Mouse (Mus musculus) C2C12 (cell line): ENCODE results near the gene Fam83d. TPM values are rescaled to one million over a fixed set of nuclear protein-coding genes. Genes with fewer than 3 reads are reported as not detected.

Experiments used
- H3K27me3 ChIP-seq: one replicate; pipeline ENCODE4 v1.6.1; 2011; ENCODE audit not compliant: control insufficient read depth, insufficient read depth, insufficient read length
- H3K36me3 ChIP-seq: one replicate; pipeline ENCODE4 v1.6.1; 2011; ENCODE audit not compliant: control insufficient read depth, insufficient read depth
- H3K4me3 ChIP-seq: one replicate; pipeline ENCODE4 v1.5.1; 2011; ENCODE audit warnings: mild to moderate bottlenecking, control low read depth; ENCODE audit not compliant: poor library complexity, insufficient read depth, severe bottlenecking
- H3K79me2 ChIP-seq: one replicate; pipeline ENCODE4 v1.6.1; 2011; ENCODE audit not compliant: control insufficient read depth, insufficient read depth
- H3K79me3 ChIP-seq: one replicate; pipeline ENCODE4 v1.6.1; 2011; ENCODE audit warnings: low read depth, control low read depth
- H3ac ChIP-seq: one replicate; pipeline ENCODE3; 2011; ENCODE audit warnings: low read depth; ENCODE audit not compliant: control insufficient read depth, insufficient read length
- CEBPB ChIP-seq: IDR thresholded peaks from one replicate; pipeline ENCODE4 v1.6.1; 2011; ENCODE audit warnings: low read depth, mild to moderate bottlenecking, control low read depth, moderate library complexity
- CTCF ChIP-seq: IDR thresholded peaks from one replicate; pipeline ENCODE4 v1.5.1; 2011; ENCODE audit not compliant: control insufficient read depth, insufficient read depth, insufficient read length
- FOSL1 ChIP-seq: IDR thresholded peaks from one replicate; pipeline ENCODE4 v1.8.0; 2011; ENCODE audit warnings: mild to moderate bottlenecking, low read length; ENCODE audit not compliant: poor library complexity, insufficient read depth, severe bottlenecking
- MAX ChIP-seq: IDR thresholded peaks from one replicate; pipeline ENCODE4 v1.6.1; 2011; ENCODE audit warnings: mild to moderate bottlenecking, control low read depth
- MYOD1 ChIP-seq: IDR thresholded peaks from one replicate; pipeline ENCODE4 v1.6.1; 2011; ENCODE audit warnings: low read depth; ENCODE audit not compliant: control insufficient read depth, insufficient read length
- MYOG ChIP-seq: IDR thresholded peaks from one replicate; pipeline ENCODE4 v1.6.1; 2011; ENCODE audit not compliant: control insufficient read depth, insufficient read length; ENCODE audit errors: extremely low read depth
- USF1 ChIP-seq: IDR thresholded peaks from one replicate; pipeline ENCODE4 v1.6.1; 2011; ENCODE audit warnings: low read depth, mild to moderate bottlenecking, control low read depth, moderate library complexity
- polyA plus RNA-seq: library from polyadenylated mRNA; unstranded; fragments of >200 nt; fragmentation: generic; extraction: Trizol; gene quantifications from one replicate; pipeline ENCODE4 v1.2.1, GENCODE M21; 2012; ENCODE audit warnings: missing spikeins

Gene Fam83d
- polyA plus RNA-seq, 1 experiment: 33.3 TPM

- peaks cover 26% of the 10 kb centered on the region for H3K27me3 ChIP-seq
- no peaks in the 10 kb centered on the region for H3K36me3 ChIP-seq
- H3K79me3 ChIP-seq: no peaks in the 10 kb centered on the region
- no peak for TF ChIP-seq MYOG
- no peak for TF ChIP-seq FOSL1
- TF ChIP-seq MYOD1: no peak
- no peak for TF ChIP-seq CTCF
- TF ChIP-seq CEBPB: no peak
- no peak for TF ChIP-seq USF1
- TF ChIP-seq MAX: no peak
- no peaks in the 10 kb centered on the region for H3K79me2 ChIP-seq
- no peak overlapping the region for H3ac ChIP-seq
- no peak overlapping the region for H3K4me3 ChIP-seq
Observed at GRCm38 (mm10) chr2:158760231-158760630, 7.7 kb upstream of the Fam83d start.

DNA sequence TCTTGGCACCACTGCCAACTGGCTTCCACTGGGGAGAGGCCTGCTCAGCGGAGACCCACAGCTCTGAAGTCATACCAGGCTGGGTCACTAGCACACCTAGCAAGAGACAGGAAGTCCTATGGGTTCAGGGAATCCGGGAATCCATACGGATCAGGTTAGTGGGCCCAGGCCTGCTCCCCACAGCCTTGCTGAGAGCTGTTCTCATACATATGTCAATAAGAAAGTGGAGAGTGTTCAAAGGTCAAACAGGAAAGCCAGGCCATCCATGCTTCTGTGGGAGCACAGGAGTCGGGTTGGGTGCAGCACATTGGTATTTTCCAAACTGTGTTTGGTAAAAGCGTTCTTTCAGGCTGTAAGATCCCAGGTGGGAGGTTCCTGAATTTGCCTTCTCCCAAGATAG is 5.6 kb upstream of the Fam83d start:
- Histone ChIP-seq H3K27me3 (peaks cover 21% of the 10 kb centered on the region), H3K79me3 (no peaks in the 10 kb centered on the region), H3ac (no peak overlapping the region), H3K4me3 (no peak overlapping the region), H3K79me2 (no peaks in the 10 kb centered on the region), H3K36me3 (no peaks in the 10 kb centered on the region)
- no peak for TF ChIP-seq MYOG
- TF ChIP-seq CEBPB: no peak
- no peak for TF ChIP-seq MAX
- no peak for TF ChIP-seq CTCF
- no peak for TF ChIP-seq FOSL1
- TF ChIP-seq USF1: no peak
- TF ChIP-seq MYOD1: no peak

GRCm38 (mm10) chr2:158768350-158768749 is 457 bp downstream of the Fam83d start:
- Histone ChIP-seq H3K79me2 (peaks cover 54% of the 10 kb centered on the region), H3K27me3 (peaks cover 5% of the 10 kb centered on the region), H3K79me3 (peaks cover 51% of the 10 kb centered on the region), H3K4me3 (peak overlapping the region; percentile 86), H3K36me3 (peaks cover 17% of the 10 kb centered on the region), H3ac (peak overlapping the region; percentile 95)
- no peak for TF ChIP-seq FOSL1
- TF ChIP-seq MYOG: no peak

DNA sequence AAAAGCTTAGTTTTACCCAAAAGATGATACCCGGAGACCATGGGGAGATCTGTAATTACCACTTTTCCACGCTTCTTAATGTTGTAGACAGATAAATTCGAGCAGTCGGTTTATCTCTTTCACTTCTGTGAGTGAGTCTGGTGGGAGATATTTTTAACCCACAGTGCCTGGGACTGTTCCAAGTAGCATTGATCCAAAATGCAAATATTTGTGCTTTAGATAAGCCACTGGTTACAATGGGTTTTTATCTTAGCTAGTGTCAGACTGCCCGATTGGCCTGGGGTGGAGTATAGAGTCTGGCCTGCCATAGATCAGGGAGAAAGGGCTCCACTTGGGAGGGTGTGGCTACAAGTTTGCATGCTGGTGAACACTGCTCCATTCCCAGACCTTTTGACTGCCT is 878 bp downstream of the Fam83d start:
- peaks cover 3% of the 10 kb centered on the region for H3K27me3 ChIP-seq
- peaks cover 54% of the 10 kb centered on the region for H3K79me3 ChIP-seq
- TF ChIP-seq CTCF (no peak), MYOG (no peak), USF1 (no peak), MAX (no peak), CEBPB (no peak), FOSL1 (no peak), MYOD1 (no peak)
- peak overlapping the region; percentile 86 for H3K4me3 ChIP-seq
- peaks cover 58% of the 10 kb centered on the region for H3K79me2 ChIP-seq
- peaks cover 18% of the 10 kb centered on the region for H3K36me3 ChIP-seq
- peak overlapping the region; percentile 95 for H3ac ChIP-seq

DNA sequence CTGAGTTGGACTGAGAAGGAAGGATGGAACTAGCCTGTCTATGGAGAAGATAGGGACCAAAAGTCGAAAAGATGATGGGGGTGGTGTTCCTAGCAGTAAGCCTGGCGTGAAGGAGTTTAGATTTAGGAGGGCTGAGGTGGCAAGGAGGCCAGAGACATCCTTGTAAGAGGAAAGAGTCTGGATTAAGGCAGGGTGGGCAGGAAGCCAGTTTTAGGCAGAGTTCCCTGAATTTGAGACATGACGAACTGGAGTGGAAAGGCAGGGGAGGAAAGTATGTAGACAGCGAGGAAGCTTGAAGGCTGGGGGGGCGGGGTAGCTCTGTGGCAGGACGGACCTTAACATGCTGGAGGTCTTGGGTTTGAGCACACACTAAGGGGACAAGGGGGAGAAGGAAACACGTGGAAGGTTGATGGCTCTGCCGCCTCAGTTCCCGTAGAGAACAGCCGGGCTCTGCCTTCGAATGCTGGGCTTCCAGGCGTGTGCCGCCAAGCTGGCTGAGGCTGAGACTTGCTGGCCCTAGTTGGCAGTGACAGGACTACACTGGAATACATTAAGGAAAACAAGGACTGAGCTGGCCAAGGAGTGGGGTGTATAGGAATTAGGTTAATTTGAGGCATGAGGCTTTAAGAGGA is 2.3 kb downstream of the Fam83d start:
- Histone ChIP-seq H3K27me3 (no peaks in the 10 kb centered on the region), H3ac (peak overlapping the region; percentile 48), H3K4me3 (peak overlapping the region; percentile 86), H3K79me2 (peaks cover 73% of the 10 kb centered on the region), H3K79me3 (peaks cover 68% of the 10 kb centered on the region), H3K36me3 (peaks cover 29% of the 10 kb centered on the region)
- TF ChIP-seq MYOG (no peak), USF1 (no peak), MYOD1 (no peak), MAX (no peak), CEBPB (no peak), FOSL1 (no peak), CTCF (no peak)

DNA sequence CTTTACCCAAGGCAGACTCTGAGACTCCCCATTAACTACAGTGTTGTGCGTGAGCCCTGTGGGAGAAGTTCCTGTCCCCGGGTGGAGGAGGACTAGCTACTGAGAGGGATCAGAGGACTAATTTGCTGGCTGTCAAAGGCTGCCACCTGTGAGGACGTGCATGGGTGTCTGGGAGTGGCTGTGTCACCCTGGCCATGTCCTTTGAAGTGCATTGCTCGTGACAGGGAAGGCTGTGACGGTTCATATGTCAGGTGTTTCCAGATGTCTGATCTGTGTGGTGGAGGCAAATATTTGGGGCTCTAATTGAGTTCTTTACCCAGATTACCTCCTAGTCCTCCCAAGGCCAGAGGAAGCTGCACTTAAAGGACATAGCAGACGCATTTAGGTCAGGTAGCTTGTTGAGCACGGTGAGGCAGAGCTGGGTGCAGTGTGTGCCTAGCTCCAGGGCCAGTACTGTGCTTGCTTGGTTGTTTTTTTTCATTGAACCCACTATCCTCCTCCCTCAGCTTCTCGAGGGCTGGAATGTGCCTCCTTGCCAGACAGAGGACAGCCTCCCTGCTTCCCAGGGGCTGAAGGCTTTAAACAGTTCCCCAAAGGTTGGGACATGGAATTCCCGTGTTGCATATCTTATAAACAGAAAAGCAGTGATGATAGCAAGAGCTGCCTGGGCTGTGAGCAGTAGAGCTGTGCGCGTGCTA is 3.3 kb downstream of the Fam83d start:
- Histone ChIP-seq H3K36me3 (peaks cover 36% of the 10 kb centered on the region), H3K27me3 (no peaks in the 10 kb centered on the region), H3K4me3 (no peak overlapping the region), H3K79me2 (peaks cover 83% of the 10 kb centered on the region), H3ac (peak overlapping the region; percentile 14), H3K79me3 (peaks cover 74% of the 10 kb centered on the region)
- TF ChIP-seq MYOD1 (no peak), CTCF (no peak), MYOG (no peak), CEBPB (no peak), FOSL1 (no peak), MAX (no peak), USF1 (no peak)
